Mouse (Mus musculus) left cerebral cortex, postnatal 10 days (tissue): Measurements from ENCODE around the gene Prph2. TPM values are rescaled to one million over a fixed set of nuclear protein-coding genes. Genes with fewer than 3 reads are reported as not detected.
A peak's percentile ranks its signal among the peaks of the same experiment; 100 is the strongest.

Experiments
- DNase-seq, 2 experiments: peaks; one replicate each; pipeline ENCODE4 v3.0.0; 2021 to 2022; ENCODE audit warnings: low spot score in 2 of 2, mixed read lengths in 1 of 2; ENCODE audit errors: extremely low spot score in 1 of 2
- intact Hi-C: fragments of 180-260 bp; cut with DNase I; formaldehyde crosslinking; loops from one replicate; pipeline ENCODE4 v1.15.1; 2025
- total RNA-seq, 2 experiments: library from RNA; stranded (reverse); gene quantifications; 2 replicates each; pipeline ENCODE4 v1.2.3; 2021

Prph2 gene
- total RNA-seq, 2 experiments from 2014 or later: not detected

DNA sequence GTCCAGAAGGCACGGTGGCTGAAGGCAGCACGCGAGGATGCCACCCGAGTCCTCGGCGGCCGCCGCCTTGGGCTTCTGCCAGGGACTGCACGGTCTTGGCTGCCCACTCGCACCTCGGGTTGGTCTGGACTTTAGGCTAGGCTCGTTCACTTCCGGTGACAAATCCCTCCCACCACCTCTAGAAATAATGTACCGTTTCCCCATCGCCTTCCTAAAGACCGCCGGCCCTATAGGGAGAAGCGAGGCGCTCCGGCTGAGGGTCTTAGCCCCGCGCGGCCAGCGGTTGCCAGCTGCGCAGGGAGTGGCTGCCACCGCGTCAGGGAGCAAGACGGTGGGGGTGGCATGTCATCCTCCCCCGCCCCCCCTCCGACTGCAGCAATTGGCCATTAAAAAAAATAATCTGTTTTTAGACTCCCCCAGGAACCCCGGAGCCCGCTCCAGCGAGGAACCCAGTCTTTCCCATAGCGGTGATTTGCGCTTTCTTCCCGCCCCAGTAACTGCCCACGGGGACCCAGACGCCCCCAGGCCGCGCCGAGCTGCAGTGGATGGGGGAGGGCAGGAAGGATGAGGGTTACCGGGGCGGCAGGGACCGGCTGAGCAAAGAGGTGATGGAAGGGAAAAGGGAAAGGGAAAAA is 20.7 kb upstream of the Prph2 start:
- intact Hi-C loops: loop anchor here (2.0 kb wide), 2 partner anchors 33 to 107 kb away; partner anchors contain the start of gene Rpl7l1
- DNase-seq: peak; percentile 67 to 91

DNA sequence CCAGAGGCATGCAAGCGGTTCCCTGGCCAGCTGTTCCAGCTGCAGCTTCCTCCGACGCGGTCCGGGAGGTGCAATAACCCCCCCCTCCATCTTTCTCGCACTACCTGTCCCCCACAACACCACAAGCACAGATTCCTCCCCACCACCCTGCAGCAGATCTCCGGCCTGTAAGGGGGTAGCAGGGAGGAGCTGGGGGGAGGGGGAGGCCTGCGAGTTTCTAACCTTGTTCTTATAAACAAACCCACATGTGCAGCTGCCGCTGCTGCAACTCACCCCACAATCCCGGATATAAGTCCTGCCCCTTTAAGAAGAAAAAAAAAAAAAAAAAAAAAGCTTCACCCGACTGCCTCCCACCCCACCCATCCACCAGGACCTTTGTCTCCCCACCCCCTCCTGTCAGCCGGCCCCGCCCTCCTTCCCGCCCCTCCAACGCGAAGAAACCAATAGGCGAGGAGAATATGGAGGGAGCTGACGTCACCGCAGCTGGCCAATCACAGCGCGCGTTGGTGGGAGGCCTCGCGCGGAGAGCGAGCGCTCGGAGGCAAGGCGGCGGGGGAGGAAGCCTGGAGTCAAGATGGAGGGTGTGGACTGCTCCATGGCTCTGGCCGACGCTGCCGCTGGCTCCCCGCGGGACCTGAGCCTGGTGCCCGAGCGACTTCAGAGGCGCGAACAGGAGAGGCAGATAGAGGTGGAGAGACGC is 20.0 kb upstream of the Prph2 start, which contains the start of gene Tbcc:
Gene Tbcc, plus strand, starts transcription at position 569 of the 700 bp plus-strand sequence.
- peak; percentile 97 to 99 for DNase-seq
- intact Hi-C loops: no loop called here

DNA sequence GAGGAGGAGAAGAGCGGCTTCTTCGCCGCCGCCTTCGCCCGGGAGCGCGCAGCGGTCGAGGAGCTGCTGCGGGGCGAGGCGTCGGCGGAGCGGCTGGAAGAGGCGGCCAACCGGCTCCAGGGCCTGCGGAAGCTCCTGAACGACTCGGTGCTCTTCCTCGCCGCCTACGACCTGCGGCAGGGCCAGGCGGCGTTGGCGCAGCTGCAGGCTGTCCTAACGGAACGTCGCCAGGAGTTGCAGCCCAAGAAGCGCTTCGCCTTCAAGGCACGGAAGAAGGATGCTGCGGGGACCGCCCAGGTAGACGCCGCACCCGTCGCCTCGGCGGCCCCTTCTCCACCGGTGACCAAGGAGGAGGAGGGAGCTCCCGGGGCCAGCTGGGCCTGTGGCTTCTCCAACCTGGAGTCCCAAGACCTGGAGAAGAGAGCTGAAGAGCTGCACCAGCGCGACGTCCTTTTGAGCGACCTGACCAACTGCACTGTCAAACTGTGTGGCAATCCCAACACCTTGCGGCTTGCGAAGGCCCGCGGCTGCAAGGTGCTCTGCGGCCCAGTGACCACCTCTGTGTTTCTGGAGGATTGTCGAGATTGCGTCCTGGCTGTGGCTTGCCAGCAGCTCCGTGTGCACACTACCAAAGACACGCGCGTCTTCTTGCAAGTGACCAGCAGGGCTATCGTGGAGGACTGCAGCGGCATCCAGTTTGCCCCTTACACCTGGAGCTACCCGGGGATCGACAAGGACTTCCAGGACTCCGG is 19.2 kb upstream of the Prph2 start:
- peak; percentile 26 to 71 for DNase-seq
- intact Hi-C loops: no loop called here

DNA sequence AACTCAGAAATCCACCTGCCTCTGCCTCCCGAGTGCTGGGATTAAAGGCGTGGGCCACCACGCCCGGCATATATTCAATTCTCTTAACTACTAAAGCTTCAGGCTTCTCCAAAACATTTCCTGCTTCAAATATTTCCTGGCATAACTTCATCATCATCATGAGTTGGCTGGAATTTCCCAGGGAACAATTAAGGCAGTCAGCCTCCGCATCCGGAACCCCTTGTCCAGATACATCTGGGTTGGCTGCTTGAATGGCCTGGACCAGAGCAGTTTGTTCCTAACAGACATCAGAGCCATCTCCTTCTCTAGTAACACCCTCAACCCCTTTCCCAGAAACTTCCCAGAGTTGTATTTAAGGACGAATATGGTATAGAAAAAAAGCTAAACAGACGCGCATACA is 14.8 kb upstream of the Prph2 start:
- DNase-seq: no peak
- intact Hi-C loops: no loop called here

DNA sequence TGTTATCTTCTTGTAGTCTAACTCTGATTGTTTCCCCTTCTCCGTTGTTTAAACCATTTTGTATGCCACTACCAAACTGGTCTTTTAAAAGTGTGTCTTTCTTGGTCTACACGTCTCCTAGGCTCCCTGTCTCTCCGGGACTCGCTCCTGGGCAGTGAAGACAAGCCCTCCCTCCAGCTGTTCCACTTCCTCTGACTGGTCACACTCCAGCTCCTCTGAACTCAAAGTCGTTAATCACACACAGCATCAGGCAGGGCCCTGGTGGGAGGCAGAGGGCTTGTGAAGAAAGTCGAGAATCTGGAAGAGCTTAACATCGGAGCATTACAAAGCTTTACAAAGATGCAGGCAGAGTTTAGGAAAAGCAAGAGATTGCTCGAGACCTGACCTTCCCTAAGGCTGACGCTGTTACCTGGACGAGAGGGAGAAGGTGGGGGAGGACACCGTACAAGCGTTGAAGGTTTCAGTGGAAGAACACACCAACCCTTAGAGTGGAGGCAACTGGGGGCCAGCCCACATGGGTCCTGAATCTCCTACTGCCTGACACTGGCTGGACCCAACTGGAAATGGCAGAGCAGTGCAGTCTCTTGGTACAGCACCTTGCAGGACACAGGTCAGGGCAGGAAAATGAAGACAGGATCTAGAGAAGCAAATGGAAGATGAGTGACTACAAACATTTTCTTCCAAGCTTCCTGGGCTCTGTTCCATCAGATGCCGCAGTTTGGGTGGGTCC is 12.9 kb upstream of the Prph2 start:
- no peak for DNase-seq

DNA sequence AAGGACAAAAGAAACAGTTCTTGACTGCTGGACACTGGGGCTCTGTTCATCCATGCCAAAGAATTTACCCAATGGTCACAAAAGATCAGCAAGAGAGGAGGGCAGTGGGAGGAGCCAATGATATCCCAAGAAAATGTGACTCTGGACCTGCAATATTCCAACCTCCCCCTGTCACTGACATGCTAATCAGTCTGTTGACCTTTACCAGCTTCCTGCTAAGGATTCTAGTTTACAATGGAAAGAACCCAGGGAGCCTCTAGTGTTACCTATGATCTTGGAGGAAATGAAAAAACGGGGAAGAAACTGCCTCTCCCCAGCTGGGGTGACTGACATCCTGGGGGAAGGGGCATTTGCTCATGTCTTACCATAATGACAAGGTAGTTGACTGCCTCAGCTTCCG is 9.3 kb upstream of the Prph2 start:
- intact Hi-C loops: no loop called here
- DNase-seq: no peak

More for the DNA sequence above, 12.9 kb upstream of the Prph2 start:
- intact Hi-C loops: no loop called here

DNA sequence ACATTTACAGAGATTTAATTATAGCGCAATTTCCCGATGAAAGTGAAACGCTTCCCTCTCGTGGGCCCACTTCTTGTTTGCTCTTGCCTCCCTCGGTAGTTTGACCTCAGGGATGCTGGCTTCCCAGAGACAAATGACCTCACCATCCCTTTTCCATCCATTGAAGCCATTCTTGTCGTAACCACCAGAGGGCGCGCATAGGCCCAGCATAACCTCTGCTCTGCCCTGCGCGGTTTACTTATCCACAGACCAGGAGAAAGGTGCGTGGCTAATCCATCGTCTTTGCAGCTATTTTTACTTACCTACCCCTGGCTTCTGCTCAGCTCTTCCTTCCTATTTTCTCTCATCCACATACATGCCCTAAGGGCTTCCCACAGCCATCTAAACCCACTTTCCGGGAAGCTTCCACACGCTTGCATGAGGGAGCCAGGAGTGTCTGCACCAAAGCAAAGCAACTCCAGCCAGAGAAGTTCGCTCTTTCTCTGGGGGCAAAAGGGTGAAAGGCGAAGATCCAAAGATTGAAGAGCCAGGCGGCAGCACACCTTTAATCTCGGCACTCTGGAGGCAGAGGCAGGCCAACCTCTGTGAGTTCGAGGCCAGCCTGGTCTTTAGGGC is 6.3 kb upstream of the Prph2 start:
- intact Hi-C loops: no loop called here
- DNase-seq: peak; percentile 65 to 76

DNA sequence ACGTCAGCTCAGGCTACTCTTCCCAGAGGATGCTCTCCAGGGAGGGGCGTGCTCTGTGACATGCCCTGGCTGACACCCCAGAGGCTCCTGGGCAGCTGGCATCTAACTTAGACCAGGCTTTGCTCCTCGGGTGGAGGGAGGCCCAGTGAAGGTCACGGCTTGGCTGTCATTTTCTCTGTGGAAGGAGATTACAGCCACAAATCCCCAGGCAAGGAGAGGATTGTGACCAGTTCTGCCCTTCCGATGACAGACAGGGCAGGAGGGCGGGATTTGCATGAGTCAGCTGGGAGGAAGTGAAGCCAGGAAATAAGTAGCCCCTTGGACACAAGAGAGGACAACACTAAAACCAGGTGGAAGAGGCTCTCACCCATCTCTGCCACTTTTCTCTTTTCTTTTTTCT is 2.1 kb downstream of the Prph2 start:
- no peak for DNase-seq
- intact Hi-C loops: no loop called here

DNA sequence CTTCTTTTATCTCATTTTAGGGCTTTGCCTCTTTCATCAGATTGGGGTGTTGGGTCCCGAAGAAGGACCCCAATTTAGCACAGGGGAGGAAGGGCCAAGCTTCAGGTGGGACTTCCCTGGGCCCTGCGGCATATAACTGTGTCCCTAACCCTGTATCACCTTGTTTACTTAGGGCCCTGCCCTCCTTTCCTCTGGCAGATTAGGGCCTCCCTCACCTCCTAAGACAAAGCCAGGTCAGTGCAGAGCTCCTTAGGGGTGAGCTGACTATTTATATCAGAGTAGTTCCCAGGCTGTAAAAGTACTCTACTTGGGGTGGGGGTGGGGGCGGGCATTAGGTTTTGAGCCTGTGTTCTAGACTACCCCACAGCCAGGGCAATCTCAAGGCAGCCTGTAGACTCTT is 4.9 kb downstream of the Prph2 start:
- intact Hi-C loops: no loop called here
- no peak for DNase-seq

DNA sequence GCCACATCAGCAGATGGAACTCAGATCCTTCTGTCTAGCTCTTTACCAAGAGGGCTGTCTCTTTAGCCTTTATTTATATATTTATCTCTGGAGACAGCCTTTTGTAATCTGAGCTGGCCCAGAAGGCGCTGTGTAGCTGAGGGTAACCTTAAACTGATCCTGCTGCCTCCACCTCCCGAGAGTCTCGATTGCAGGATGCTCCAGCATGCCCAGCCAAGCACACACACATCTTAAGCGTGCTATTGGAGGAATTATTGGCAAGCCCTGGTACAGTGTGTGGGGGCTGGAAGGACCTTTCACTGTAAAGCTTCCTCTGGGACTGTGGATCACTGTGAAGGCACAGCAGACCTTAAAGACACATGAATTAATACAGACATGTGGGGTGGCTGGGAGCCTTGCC is 8.7 kb downstream of the Prph2 start:
- DNase-seq: no peak
- intact Hi-C loops: no loop called here

DNA sequence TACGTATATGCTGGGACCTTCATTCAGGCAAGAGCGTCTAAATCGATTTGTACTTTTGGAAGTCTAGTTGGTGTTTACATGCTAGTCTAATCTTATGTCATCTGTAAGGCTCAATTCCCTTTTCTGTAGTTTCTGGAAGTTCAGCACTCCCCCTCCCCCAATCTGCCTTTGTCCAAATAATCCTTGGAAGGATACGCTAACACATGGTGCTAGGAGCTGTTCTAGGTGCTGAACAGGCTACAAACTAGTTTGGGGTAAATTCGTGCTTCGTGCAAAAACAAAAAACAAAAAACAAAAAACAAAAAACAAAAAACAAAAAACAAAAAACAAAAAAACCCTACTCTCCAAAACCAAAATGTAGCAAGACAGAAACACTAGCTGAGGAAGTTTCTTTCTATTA is 10.6 kb downstream of the Prph2 start:
- intact Hi-C loops: no loop called here
- no peak for DNase-seq

DNA sequence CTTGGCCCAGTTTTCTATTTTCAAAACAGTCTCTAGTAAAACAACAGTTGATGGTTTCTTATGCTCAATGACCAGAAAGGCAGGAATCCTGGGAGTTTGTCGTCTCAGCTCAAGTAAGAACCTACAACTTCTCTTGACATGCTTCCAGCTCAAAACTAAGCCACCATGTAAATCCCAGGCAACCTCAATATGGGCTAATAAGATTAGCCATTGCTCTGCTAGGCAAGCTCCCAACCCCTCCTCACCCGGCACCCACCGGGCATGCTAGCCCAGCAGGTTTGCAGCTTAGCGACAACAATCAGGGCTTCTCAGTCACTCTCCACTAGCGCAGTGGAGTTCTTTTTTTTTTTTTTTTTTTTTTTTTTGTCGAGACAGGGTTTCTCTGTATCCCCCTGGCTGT is 15.9 kb downstream of the Prph2 start:
- DNase-seq: no peak
- intact Hi-C loops: no loop called here

DNA sequence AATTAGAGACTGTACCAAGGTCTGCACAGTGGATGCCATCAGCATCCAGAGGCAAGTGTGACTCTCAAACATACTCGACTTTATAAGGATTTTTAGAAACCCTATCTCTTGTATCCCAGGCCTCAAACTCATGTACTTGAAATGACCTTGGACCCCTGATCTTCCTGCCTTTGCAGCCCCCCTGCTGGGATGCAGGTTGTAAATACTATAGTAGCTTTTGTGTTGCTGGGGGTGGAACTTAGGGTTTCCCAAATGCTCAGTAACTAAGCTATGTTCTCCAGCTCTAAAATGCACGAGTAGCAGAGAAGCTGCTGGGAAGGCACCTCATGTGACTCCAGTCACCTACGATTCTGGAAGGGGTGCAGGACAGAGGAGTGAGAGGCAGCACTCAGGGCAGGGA is 16.7 kb downstream of the Prph2 start:
- intact Hi-C loops: no loop called here

DNA sequence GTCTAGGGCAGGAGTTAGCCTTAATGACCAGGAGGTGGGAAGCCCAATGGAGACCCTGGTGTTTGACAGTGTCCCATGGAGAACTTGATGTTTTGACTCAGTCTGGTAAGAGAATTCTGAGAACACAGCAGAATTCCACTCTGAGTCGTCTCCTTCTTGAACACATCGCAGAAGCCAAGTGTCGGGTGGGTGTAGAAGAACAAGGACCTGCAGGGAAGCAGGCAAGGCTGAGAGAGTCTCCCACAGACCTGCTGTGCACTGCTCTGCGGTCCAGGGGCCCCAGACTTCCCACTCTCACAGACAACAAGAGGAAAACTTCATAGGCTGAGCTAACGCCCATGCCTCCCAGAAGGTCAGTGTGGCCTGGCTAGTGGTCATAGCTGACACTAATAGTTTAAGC is 17.5 kb downstream of the Prph2 start:
- intact Hi-C loops: no loop called here
- no peak for DNase-seq

More for the DNA sequence above, 16.7 kb downstream of the Prph2 start:
- DNase-seq: no peak

DNA sequence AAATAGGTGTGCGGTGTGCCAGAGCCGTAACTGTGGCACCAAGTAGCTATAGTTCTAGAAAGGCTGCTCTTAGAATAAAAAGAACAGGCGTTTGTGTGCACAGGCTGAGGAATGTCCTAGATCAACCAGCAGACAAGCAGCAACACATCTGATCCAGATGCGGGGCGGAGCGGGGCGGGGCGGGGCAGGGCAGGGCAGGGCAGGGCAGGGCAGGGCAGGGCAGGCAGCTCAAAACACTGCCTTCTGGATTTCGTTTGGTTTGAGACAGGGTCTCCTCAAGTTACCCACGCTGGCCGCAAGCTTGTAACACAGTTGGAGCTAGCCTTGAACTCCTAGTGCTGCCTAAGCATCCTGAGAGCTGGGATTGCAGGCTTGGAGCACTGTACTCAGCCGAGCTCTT is 19.0 kb downstream of the Prph2 start:
- no peak for DNase-seq
- intact Hi-C loops: no loop called here

DNA sequence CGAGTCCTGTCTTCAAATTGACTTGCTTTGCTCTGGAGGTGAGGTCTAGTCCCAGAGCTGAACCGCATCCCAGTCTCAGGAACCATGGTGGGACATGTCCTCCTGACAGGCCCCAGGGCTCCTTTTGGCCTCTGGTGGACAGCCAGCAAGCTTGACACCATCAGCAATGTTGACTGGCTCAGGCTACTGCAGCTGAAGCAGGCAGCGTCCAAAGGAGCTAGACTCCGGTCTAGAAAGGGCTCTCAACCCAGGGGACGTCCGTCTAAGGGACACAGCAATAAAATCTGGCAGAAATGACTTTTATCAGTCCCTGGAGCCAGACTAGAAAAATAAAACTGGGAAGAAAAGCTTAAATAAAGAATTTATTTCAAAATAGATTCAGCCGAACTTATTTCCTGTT is 19.6 kb downstream of the Prph2 start:
- DNase-seq: no peak
- intact Hi-C loops: no loop called here

DNA sequence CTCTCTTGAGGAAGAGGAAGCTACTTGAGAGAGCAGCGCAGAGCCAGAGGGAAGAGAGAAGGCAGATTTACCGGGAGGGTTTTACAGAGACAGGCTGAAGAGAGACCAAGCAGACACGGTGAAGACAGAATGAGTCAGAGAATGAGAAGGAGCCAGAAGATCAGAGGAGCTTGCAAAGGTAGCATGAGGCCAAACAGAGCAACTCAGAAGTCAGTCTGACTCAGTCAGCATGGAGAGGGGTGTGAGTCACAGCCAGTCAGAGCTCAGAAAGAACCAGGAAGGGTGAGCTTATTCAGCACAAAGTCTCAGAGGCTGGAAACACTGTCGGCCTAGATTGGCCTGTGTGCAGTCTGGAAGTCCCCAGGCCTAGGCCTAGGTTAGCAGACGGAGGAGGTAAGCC is 22.7 kb downstream of the Prph2 start:
- intact Hi-C loops: no loop called here
- no peak for DNase-seq

DNA sequence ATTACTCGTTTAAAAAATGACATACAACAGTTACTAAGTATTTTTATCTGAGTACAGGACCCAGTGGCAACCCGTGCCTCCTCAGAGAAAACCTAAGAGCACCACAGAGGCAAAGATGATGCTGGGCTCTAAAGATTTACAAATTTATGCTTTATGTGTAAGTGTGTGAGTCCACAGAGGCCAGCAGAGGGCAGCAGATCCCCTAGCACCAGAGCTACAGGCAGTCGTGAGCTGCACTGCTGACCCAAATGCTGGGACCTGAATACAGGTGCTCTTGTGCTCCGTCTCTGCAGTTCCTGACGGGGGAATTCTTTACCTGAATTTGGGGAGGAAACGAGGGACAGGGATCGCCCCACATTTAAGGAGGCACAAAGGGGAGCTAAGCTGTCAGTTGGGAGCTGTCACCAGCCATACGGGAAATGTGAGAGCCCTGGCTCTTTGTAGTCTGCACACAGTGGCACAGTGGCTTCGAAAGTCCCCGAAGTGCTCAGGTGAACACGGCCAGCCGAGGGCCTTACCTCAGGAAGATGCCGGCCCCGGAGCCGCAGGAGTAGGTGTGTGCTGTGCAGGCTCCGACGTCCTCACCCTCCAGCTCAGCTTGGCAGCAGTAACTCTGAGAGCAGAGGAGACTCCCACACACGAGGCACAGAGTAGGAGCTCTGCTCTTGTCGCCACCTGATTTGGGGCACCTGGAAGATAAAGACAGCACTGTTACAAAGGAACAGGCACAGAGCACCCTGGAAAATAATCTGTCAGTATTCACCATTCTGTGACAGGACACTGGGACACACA is 23.5 kb downstream of the Prph2 start:
- intact Hi-C loops: no loop called here
- DNase-seq: peak; percentile 13 to 65
